Mouse (Mus musculus) T-helper 1 cell (primary cell): ENCODE measurements around the gene H2-K1.
"Not testable (repeated sequence)": the region's sequence is repeated elsewhere in the genome, so short reads cannot be mapped to it uniquely, and the experiment has no call there.

Experiments used
- in situ Hi-C: fragments of 300-600 bp; cut with MboI, MseI; formaldehyde crosslinking; loops from one replicate; pipeline ENCODE4 v1.15.1; 2025; ENCODE audit warnings: high pct_unique_total_duplicates

Gene H2-K1

DNA sequence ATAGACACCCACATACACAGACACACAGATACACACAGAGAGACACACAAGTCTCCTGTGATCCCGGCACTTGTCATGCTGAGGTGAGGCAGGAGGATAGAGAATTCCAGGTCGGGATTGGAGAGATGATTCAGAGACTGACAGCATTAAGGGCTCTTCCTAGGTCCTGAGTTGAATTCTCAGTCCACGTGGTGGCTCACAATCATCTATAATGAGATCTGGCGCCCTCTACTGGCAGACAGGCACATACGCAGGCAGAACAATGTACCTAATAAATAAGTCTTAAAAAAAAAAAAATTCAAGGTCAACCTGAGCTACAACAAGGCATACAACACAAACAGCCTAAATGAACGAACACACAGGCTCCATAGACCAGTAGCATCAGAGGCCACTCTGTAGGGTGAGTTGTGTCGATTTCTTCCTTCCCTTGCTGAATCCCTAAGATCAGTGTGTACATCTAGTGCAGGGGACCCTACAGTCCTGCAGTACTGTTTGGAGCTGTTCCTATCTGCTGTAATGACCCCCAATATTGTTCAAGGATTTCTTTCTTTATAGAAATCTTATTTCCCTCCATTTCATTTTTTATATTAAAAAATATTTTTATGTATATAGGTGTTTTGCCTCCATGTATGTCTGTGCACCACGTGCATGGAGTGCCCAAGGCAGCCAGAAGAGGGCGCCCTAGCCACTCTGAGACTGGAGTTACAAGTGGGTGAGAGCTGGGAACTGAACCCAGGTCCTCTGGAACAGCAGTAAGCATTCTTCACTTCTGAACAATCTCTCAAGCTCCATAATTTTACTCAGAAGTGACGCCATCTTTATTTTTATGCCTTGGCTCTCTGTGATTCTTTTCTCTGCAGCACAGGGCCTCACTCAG lies 8.1 kb downstream of the H2-K1 start:
- in situ Hi-C loops, result no loop called here

DNA sequence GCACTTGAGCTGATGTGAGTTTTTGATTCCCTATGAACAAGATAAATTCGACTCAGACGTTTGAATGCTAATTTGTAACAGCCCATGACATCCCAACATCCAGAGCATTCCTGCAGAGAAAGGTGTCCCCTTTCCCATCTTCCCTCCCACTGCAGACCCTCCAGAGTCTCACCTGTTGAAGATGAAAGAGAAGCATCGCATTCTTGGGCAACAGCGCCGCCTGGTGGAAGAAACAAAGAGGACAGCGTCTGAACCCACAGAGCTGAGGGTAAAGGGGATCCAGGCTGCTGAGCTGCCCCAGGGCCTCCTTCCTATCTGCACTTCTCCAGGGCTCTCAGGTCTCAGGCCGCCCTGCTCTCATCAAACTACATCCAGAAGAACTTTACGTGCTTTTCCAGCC lies 18.0 kb downstream of the H2-K1 start:
- in situ Hi-C loops, result not testable (repeated sequence)

DNA sequence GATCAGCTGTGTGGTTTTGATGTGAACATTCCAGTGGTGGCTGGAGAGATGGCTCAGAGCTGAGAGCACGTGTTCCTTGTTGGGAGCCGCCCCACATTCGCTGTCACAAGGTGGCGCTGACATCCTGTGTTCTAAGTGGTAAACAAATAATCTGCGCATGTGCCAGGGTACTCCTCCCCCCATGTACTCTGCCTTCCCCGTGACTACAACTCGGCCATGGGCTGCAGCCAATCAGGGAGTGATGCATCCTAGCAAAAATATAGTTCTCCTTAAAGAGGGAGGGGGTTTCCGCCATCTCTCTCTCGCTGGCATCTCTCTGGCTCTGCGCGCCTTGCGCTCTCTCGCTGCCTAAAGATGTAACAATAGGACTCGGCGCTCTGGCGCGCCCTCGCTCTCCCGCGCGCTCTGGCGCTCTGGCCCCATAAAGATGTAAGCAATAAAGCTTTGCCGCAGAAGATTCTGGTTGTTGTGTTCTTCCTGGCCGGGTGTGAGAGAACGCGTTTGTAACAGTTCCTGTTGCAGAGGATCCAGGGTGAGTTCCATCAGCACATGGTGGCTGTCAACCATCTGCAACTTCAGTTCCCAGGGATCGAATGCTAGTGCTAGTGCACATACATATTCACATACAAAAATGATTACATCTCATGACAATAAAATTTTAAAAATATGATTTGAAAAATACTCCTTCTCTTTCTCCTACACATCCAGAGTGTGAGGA lies 18.8 kb downstream of the H2-K1 start:
- in situ Hi-C loops, result not testable (repeated sequence)

DNA sequence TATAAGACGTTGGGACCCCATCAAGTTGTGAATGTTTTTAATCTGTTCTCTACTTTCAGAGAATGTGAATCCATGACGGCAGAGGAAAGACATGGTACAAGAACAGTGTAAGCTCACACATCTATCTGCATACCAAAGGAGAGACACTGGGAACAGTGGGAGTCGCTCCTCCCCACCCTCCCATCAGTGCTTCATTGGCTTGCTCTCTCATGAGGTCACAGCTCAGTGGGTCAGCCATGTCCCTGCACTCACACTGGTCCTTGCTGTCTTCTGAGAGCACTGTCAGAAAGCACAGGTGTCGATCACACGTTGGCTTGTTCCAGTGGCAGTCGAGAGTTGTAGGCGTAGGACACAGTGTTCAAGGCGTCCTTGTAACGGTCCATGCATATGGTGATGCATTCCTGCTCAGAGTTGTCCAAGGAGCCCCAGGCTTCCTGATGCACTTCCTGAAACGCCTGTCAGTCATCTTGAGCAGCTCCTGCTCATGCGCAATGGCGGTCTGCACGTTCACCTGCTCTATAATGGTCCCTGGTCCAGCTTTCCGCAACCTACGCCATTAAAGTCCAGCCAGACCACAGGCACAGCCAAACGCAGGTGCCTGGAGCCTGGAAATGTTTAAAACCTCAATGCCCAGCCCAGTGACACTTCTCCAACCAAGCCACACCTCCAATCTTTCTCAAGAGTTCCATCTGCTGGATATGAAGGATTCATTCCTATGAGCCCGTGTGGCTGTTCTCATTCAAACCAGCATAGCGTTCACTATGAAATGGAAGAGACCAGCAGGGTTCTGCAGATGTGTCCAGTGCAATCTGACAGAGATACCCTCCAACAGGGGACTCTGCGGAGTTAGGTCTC lies 19.7 kb downstream of the H2-K1 start:
- in situ Hi-C loops, result no loop called here

DNA sequence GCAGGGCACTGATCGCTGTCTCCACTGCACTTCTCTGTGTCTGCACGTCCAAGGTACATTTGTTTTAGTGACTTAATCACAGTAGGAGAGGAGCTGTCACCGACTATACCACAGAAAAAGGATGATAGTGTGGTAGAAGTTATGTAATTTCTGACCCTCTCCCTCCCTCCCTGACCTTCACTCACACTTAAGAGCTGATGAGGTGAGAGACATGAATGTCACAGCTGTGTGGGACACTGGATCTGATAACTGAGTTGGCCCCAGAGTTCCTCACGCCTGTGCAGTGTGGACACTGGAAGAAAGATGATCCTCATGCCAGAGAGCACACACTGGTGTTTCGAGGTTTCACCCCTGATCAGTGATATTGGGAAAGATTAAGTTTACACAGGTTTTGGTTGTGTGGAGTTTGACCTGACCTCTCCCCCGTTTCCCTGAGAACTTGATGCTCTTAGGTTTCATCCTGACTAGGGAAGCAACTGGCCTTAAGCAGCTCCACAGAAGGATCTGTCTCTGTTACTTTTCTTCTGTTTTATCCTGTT lies 20.6 kb downstream of the H2-K1 start:
- in situ Hi-C loops, result loop anchor here (10.0 kb wide), 1 partner anchor 1595 kb away; the partner anchor contains the start of gene Wiz

DNA sequence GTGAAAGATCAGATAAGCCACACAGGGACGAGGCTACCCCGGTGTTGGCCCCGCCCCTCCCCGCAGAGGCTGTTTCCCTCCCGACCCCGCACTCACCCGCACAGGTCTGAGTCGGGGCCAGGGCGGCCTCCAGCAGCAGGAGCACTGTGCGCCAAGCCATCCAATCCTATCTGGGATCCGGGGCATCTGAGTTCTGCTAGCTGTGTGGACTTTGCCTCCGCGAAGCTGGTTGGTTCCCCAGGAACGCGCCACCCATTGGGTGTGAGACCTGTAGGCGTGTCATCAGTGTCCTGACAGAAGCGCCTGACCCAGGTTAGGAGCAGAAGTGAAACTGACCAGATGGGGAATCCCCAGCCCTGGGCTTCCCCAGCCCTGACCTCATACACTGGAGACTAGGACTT lies 21.5 kb downstream of the H2-K1 start:
- in situ Hi-C loops, result loop anchor here (10.0 kb wide), 1 partner anchor 1594 kb away; the partner anchor contains the start of gene Wiz

DNA sequence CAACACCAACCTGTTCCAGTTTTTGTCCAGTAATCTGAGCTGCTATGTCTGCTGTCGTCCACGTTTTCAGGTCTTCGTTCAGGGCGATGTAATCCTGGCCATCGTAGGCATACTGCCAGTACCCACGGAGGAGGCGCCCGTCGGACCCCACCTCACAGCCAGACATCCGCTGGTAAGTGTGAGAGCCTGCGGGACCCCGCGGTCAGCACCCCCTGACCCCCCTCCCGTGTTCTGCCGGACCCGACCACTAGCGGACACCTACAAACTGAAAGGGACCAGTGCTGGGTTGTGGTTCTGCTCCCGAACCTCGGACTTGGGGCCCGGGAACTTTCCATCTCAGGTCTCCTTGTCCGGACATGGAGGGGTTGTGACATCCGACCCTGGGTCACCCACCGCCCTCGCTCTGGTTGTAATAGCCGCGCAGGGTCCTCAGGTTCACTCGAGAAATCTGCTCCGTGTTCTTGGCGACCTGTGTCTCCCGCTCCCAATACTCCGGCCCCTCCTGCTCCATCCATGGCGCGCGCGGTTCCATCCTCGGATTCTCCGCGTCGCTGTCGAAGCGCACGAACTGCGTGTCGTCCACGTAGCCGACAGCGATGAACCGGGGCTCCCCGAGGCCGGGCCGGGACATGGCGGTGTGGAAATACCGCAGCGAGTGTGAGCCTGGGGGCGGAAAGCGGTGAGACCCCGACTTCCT lies 22.1 kb downstream of the H2-K1 start:
- in situ Hi-C loops, result loop anchor here (10.0 kb wide), 1 partner anchor 1593 kb away; the partner anchor contains the start of gene Wiz

DNA sequence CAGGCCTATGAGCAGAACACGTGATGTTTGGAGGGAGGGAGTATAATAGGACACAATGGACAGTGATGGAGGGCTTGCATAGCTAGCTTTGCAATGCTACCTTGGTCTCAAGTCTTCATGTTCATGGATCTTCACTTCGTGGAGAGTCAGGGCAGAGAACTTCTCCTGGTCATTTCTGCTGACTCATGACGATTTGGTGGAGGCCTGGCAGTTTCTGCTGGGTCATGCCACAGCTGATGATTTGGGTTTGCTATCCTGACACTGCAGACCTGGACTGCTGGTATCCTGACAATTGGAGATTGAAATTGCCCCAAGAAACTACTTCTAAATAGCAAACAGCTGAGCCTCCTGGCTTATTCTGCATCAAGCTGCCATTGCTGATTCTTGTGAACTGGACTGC lies 26.6 kb downstream of the H2-K1 start:
- in situ Hi-C loops, result loop anchor here (5.0 to 10.0 kb wide), 2 partner anchors 34 to 1589 kb away; partner anchors contain the start of gene Wiz

DNA sequence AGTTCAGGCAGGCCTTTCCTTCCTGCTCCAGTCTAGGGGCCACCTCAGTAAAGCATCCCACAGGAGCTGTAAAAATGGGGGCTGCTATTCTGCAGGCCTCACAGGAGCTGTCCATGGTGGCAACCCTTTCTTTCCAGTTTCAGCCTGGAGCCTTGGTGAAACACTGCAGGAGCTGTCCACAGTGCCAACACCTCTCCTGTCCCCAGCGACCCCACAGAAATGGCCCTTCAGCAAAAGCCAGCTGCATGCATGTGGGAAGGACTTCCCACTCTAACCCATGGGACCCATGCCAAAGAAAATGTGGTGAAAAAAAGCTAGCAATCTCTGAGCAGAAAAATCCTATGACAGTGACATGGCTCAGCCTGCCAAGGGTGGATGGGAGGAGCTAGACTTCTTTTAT lies 27.5 kb downstream of the H2-K1 start:
- in situ Hi-C loops, result loop anchor here (5.0 to 10.0 kb wide), 2 partner anchors 35 to 1588 kb away; partner anchors contain the start of gene Wiz

DNA sequence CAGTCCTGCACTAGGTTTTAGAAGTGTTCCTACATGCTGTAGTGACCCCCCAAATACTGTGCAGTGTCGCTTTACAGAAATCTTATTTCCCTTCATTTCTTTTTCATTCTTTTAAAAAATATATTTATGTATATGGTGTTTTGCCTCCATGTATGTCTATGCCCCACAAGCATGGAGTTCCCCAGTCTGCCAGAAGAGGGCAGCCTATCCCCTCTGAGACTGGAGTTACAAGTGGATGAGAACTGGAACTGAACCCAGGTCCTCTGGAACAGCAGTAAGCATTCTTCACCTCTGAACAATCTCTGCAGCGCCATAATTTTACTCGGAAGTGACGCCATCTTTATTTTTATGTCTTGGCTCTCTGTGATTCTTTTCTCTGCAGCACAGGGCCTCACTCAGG lies 30.8 kb downstream of the H2-K1 start:
- in situ Hi-C loops, result no loop called here

DNA sequence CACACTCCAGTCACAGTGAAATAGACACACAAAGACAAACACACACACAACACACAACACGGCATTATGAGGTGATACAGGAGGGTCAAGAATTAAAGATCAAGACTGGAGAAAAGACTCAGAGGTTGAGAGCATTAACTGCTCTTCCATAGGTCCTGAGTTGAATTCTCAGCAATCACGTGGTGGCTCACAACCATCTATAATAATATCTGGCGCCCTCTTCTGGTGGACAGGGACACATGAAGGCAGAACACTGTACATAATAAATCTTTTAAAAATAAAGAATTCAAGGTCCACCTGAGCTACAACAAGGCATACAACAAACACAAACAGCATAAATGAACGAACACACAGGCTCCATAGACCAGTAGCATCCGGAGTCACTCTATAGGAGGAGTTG lies 31.2 kb downstream of the H2-K1 start:
- in situ Hi-C loops, result no loop called here

DNA sequence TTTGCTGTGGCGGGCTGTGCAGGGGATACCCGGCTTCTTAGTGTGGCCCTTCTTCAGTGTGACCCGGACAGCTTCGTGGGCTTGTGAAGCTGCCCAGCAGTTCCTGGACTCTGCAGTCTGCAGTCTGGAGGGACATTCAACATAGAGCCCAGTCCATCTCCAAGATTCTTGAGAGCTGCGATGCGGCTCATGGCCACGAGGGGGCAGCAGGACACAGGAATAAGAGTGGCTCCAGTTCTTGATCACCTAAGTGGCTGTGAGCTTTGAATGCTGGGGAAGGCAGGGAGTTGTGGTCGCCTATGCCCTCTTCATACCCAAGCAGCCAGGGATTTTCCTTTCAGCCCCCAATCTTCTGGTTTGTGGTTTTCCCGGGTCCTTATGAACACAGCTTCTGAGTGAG lies 31.7 kb downstream of the H2-K1 start:
- in situ Hi-C loops, result no loop called here

DNA sequence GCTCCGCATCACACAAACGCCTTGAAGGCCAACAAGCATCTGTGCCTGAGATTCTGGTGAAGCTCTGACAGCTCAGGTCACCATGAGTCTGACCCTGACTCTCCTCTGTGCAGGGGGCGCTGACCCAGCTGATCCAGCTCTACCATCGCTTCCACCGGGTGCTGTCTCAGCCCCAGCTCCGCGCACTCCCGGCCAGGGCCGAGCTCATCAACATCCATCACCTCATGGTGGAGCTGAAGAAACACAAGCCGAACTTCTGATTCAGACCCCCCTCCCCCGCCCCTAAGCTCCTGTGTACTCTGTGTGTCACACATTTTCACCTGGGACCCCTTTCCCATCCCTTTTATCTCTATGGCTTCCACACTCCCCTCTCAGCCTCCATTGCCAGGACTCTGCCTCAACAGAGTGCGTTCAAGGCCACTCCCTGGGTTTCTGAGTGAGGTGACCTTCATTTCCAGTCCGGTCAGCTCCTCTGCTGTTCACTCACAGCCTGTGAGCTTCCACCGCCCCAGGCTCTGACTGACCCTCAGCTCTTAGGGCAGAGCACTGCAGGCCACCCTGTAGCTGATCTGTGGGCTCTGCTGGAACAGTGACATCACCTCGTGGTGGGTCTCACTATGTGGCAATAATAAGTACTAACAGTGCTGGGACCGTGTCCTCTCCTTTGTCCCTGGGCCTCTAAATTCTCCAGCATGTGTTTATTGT lies 34.1 kb downstream of the H2-K1 start:
- in situ Hi-C loops, result no loop called here

DNA sequence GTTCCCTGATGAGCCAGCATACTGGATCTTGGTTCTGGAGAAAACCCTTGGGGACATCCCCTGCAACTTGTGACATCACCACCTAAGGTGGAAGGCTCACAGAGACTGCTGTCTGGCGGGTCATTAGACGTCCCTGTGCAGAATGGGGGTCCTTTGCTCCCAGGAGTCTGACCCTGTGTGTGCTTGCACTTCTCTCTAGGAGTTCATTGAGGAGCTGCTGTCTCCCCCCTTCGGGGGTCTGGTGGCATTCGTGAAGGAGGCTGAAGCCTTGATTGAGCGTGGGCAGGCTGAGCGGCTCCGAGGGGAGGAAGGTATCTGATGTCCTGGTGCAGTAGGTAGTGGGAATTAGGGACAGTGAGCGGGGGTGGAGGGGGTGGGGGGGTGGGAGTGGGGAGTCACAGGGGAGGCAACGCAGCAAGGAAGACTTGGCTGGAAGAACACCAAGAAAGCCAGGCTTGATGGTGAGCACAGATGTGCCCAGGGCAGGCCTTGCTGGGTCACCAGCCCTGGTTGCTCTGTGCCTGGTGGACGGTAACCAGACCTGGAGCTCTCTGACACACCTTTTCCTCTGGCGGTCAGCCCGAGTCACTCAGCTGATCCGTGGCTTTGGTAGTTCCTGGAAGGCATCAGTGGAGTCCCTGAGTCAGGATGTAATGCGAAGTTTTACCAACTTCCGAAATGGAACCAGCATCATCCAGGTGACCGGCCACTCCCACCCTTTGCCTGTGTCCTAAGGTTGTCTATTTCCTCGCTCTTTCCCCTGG lies 34.9 kb downstream of the H2-K1 start:
- in situ Hi-C loops, result no loop called here

DNA sequence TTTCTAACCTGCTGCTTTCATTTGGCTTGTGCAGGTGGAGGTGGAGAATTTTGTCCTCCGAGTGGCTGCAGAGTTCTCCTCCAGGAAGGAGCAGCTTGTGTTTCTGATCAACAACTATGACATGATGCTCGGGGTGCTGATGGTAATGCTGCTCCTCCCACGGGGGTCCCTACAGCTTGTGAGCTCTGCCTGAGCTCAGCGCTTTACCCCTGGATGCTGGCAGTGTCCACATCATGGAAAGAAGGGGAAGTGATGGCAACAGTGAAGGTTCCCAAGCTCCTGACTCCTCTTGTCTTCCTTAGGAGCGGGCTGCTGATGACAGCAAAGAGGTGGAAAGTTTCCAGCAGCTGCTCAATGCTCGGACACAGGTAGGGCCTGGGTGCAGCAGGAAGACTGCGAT lies 37.3 kb downstream of the H2-K1 start:
- in situ Hi-C loops, result no loop called here

DNA sequence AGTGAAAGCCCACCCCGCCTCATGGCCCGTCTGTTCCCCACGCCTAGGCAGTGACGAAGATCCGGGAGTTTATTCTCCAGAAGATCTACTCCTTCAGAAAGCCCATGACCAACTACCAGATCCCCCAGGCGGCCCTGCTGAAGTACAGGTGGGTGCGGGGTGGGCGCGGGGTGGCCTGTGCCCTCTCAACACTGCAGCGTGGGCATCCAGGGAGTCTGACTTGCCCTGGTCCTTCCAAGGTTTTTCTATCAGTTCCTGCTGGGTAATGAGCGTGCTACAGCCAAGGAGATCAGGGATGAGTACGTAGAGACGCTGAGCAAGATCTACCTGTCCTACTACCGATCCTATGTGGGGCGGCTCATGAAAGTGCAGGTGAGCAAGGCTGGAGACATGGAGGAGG lies 40.2 kb downstream of the H2-K1 start:
- in situ Hi-C loops, result no loop called here

DNA sequence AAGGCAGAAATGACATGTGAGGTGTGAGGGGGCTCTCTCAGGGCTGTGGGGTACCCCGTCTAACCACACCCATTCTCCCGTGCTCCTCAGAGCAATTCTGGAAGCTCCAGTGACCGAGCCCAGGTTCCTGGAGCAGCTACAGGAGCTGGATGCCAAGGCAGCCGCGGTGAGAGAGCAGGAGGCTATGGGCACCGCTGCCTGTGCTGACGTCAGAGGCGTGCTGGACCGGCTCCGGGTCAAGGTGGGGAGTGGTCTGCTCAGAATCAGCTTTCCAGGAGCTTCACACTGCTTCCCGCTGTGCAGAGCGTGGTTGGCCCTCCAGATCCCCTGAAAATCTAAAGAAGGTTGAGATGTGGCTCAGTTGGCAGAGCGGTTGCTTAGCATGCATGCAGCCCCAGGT lies 41.0 kb downstream of the H2-K1 start:
- in situ Hi-C loops, result no loop called here

DNA sequence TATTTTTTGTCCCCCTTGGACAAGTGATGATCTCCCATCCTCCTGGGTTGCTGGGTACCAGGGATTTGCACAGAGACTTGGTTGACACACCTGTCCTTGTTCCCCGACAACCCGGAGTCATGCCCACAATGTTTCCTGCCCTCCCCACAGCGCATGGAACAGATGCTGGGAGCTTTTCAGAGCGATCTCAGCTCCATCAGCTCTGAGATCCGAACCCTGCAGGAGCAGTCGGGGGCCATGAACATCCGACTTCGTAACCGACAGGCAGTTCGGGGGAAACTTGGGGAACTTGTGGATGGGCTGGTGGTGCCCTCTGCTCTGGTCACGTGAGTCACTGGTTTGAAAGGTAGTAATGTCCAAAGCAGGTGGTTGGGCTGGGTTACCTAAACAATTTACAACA lies 41.7 kb downstream of the H2-K1 start:
- in situ Hi-C loops, result no loop called here

DNA sequence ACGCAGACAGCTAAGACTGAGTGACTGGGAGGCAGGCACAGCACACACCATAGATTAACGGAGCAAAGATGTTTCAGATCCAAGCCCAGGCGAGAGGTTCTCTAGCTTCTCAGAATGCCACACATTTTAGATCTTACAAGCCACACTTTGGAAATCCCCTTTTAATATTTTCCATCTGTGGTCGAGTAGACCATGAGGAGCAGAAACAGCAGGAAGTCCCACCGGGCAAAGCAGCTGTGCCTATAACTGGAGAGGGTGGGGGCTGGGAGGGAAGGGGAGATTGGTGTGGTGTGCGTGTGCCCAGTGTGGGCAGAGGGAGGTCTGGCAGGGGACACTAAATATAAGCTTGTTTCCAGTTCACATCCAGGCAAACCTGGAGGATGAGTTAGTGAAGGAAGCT lies 42.7 kb downstream of the H2-K1 start:
- in situ Hi-C loops, result no loop called here
